Mouse (Mus musculus) frontal cortex, adult (tissue): ENCODE results near the gene Shb.

Experiments
- ATAC-seq: cut with Nextera tagmentation; 2 replicates; pipeline ENCODE4 v1.9.2; 2017; ENCODE audit warnings: mild to moderate bottlenecking, moderate library complexity, mixed read lengths; ENCODE audit not compliant: low TSS enrichment

The Shb gene

GRCm38 (mm10) chr4:45505191-45505590, 27.1 kb downstream of the Shb start:
- no peak for ATAC-seq

DNA sequence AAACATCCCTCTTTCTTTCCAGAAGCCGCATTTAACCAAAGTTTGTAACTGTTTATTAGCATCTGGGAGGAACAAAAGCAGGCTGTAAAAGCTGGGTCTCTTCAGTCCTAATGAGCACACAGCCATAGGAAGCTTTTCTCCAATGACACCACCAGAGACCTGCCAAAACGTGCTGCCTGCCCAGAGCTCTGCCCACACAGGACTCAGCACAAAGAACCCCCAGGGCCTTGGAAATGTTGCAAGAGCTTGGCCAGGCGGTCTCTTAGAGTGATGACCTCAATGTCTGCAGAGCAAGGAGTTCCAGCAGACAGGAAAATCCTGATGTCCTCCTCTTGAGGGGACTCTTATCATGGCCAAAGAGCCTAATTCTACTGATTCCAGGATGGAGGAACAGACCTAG, 28.5 kb downstream of the Shb start:
- no peak for ATAC-seq

GRCm38 (mm10) chr4:45503380-45503779, 28.9 kb downstream of the Shb start:
- ATAC-seq, result no peak

DNA sequence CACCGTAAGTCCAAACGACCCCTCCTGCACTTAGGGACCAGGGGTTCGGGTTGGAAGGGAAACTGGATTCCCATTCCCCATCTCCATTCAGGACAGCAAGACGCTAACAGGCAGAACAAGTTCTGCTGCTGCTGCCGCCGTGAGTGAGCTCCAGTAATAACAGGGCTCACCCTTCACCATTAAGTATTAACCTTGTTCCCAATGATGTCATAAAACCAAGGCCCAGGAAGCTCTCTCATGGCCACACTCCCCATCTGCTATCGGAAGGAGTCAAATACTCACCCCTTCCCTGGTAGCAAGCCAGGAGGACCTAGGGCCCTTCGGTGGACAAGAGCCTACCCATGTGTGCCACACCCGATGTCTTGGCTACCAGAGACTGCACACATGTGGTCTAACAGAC, 30.3 kb downstream of the Shb start:
- ATAC-seq, result no peak

DNA sequence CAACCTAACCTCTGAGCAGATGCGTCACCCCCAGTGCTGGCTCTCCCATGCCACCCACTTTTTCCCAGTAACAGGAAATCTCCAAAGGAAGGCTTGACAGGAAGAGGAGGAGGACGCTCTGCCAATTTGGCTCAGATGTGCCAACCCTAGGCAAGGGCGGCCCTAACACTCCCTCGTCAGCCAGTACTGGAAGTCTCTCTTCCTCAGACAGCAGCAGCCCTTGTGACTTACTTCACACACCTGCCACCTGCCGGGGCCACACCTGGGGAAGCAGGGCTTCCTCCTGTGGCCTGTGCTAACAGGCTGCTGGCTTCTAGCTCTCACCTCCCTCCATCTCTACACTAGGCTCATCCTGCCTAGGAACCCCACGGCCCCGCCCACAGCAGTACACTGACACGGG, 31.9 kb downstream of the Shb start:
- peak; percentile 38; the same call in 1 of the 2 replicates for ATAC-seq

DNA sequence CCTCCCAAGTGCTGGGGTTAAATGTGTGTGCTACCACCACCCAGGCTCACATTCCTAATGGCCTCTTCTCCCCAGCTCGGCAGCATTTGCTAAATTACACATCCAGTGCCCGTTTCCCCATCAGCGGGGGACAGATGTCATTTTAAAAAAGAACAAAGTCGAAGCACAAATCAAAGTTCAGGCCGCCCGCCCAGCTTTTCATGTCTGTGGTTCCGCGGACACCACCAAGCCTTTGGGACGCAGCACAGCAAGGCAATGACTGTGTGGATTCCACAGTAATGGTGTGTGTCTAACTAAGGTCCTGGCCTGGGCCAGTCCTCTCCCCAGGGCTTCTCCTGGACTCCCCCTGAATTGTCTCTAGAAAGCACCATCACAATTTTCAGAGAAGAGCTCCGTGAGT, 32.7 kb downstream of the Shb start:
- no peak for ATAC-seq

- ATAC-seq, result no peak
Observed at GRCm38 (mm10) chr4:45499081-45499480, 33.2 kb downstream of the Shb start.

- no peak for ATAC-seq
Observed at GRCm38 (mm10) chr4:45498345-45498744, 33.9 kb downstream of the Shb start.

- ATAC-seq, result no peak
Observed at GRCm38 (mm10) chr4:45497282-45497681, 35.0 kb downstream of the Shb start.

- no peak for ATAC-seq
Observed at GRCm38 (mm10) chr4:45495531-45496201, 36.6 kb downstream of the Shb start.

DNA sequence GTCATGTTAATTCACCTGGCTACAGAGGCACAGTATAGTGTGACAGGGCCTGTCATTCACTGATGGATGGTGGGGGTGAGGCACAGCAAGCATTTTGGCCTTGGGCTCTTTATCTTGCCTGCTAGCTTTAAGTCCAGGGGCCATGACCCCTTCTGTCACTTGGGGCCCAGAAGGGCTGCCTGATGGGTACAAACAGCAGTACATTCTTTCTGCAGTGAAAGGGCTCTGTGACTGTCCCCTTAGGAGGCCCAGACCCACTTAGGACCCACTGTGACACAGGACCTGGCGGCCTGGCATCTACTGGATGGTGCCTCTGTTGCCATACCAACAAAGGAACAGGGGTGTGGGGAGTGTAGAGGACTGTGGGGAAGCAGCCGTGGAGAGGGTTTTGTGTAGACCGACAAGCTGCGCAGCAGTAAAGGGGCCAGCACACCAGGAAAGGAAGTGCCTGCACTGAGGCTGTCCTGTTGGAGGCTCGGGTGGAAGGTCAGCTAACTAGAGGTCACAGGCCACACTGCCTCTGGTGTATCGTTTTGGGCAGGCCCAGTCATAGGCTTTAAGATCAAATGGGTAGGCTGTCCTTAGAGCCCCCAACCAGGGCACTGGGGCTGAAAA, 38.4 kb downstream of the Shb start:
- no peak for ATAC-seq

- peak; percentile 24; the same call in 1 of the 2 replicates for ATAC-seq
Observed at GRCm38 (mm10) chr4:45493118-45493517, 39.2 kb downstream of the Shb start.

DNA sequence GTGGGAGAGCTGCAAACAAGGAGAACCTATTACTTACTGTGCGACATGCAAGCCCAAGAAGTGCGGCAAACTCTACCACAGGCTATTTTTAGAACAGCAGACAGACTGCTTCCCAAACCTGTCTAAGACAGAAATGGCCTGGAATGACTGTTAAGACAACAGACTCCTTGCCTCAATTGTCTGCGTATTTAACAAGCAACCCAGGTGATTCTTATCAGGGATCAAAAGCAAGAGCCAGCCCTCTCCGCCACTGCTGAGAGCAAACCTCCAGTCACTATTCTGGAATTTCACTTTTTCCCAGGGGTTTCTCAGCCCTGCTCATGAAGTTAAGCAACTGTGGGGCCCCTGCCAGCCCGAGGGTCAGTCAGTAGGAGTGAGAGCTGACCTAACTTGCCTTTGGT, 39.6 kb downstream of the Shb start:
- 0 out of 2 replicates have a peak, but pooled peaks have one; percentile 26 for ATAC-seq

DNA sequence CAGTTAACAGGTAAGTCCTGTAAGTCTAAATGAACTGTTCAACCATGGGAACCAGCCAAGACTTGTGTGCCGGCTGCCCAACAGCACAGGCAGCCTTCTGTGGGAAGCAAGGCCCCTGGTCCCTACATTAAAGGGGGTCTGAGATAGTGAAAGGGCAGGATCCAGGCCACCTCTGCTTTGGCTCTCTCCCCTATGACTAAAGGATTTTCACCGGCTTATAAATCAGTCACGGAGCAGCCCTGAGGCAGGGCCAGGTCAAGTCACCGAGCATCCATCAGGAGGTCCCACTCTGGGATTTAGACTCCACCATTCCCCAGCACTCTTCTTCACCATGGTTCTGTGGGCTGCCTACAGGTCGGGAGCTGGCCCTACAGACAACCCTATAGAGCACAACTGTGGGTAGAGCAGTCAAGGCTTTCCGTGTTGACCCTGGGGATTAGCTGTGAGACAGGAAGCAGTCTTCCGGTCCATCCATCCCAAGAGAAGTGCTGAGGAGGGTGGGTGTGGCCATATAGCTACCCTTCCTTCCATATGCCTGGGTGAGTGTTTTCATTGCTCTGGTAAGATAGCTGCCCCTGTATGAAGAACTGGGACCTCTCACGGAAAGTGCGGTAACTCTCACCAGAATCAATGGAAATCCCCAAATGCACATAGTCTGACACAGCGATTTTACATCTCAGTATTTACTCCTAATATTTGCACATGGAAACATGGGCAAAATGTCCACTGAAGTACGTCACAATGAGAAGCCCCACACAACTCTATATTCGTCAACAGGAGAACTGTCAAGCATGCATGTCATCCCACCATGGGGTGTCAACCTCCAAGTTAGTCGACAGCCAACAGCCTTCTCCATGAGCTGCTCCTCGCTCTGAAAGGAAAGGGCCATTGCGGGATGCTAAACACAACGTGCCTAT, 40.3 kb downstream of the Shb start:
- ATAC-seq, result no peak

GRCm38 (mm10) chr4:45491119-45491679, 41.1 kb downstream of the Shb start:
- ATAC-seq, result no peak

DNA sequence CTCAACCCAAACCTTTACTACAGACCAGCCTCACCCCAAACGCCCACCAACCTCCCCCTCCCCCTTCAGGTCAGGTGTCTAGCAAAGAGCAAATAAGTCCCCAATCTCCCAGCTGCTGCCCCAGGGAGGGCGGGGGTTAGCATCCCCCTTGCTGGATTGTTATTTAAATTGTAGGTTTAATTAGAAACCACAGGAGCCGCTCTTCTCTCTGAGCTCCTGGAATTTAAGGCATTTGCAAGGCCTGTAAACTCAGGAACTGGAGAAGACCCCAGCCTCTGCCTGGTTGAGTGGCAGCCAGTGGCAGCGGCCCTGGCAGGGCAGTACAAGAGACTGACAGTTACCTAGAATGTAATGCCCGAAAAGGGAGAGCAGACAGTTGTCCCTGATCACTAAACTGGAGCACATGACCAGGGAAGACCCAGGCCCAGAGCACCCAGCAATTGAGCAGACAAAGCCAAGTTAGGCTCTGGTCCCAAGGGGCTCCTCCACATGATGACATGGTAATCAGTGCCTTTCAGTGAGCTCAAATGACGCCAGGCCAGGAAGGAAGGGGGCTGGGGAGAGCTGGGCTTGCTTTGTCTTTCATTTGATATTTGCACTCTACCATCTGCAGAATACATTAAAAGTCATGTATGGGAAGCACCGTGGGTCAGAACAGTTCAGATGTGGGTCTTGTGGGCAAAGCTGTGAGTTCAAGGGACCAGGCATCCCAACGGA, 42.1 kb downstream of the Shb start:
- ATAC-seq, result no peak

- no peak; the same call in 1 of the 2 replicates for ATAC-seq
Observed at GRCm38 (mm10) chr4:45489141-45490035, 42.9 kb downstream of the Shb start.

GRCm38 (mm10) chr4:45487681-45488081, 44.6 kb downstream of the Shb start:
- ATAC-seq, result no peak

DNA sequence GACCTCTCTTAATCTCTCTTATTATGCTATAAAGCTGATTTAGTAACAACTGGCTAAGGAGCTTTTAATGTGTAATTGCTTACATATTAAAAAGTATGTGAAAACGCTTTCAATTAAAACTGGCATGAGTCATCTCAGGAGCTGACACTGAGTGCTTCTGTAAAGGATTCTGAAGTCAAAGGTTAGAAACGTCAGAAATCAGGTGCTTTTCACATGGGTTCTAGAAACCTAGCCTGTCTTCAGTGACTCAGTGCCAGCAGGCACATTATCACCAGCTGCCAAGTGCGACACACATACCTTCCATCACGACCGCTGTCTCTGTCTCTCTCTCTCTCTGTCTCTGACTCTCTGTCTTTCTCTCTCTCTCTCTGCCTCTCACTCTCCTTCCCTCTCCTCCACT, 47.2 kb downstream of the Shb start:
- ATAC-seq, result no peak
